Comparison of ENCODE assay signal across 21 mouse cellular contexts in genomic region chr1:169947654-169948053, GRCm38 (mm10). TPM values are rescaled to one million over a fixed set of nuclear protein-coding genes. Genes with fewer than 3 reads are reported as not detected.
A peak's percentile ranks its signal among the peaks of the same experiment; 100 is the strongest.
DNase-seq lines count a peak whose midpoint lies in the region; ATAC-seq and TF ChIP-seq lines count a peak whose summit lies in the region.
"Had no signal": no experiment of that assay in that cellular context is flagged by ENCODE, and none has a peak within 500 bp of the region (broad histone marks: within the 10 kb centered on the region; RNA-seq: fewer than 3 reads in every experiment).

No protein-coding gene starts in this region.

- H3K4me2 ChIP-seq in hindbrain, postnatal 0 days (ENCODE audit: low read depth, low read length), result no peak overlapping the region
- no peak overlapping the region for H3K4me2 ChIP-seq in hindbrain, embryonic 13.5 days
- H3K4me2 ChIP-seq in liver, embryonic 12.5 days, result no peak overlapping the region
- no peak overlapping the region for H3K4me2 ChIP-seq in forebrain, embryonic 14.5 days (ENCODE audit: low read length)
- H3K4me2 ChIP-seq: heart, embryonic 11.5 days; midbrain, embryonic 13.5 days; neural tube, embryonic 13.5 days had no signal

- no peaks in the 10 kb centered on the region for H3K9me3 ChIP-seq in hindbrain, postnatal 0 days (ENCODE audit: low read length)
- H3K9me3 ChIP-seq in hindbrain, embryonic 13.5 days, result no peaks in the 10 kb centered on the region
- H3K9me3 ChIP-seq in liver, embryonic 12.5 days (replicated peaks), result no peaks in the 10 kb centered on the region
- no peaks in the 10 kb centered on the region; the same call in 1 of the 2 replicates for H3K9me3 ChIP-seq in forebrain, embryonic 14.5 days (replicated peaks; ENCODE audit: control insufficient read depth, low read length)

- no peak overlapping the region for H3K4me3 ChIP-seq in hindbrain, postnatal 0 days (ENCODE audit: low read length)
- no peak overlapping the region for H3K4me3 ChIP-seq in hindbrain, embryonic 13.5 days
- no peak overlapping the region for H3K4me3 ChIP-seq in liver, adult 2 months (ENCODE audit: insufficient read depth, low read depth, low read length)
- H3K4me3 ChIP-seq in liver, embryonic 12.5 days, result no peak overlapping the region
- no peak overlapping the region for H3K4me3 ChIP-seq in forebrain, embryonic 14.5 days (ENCODE audit: low read depth, low read length)
- H3K4me3 ChIP-seq: midbrain, embryonic 13.5 days; neural tube, embryonic 13.5 days had no signal

- TF ChIP-seq POLR2A in liver, adult 2 months (IDR thresholded peaks at IDR 0.05; ENCODE audit: extremely low read depth, insufficient read depth, low read length), result no peak

- no peak overlapping the region for H3K9ac ChIP-seq in hindbrain, postnatal 0 days (replicated peaks; ENCODE audit: low read length)
- no peak overlapping the region for H3K9ac ChIP-seq in hindbrain, embryonic 13.5 days
- H3K9ac ChIP-seq in liver, adult 2 months (ENCODE audit: low read depth, low read length), result no peak overlapping the region
- H3K9ac ChIP-seq in liver, embryonic 12.5 days, result no peak overlapping the region
- no peak overlapping the region for H3K9ac ChIP-seq in forebrain, embryonic 14.5 days (ENCODE audit: low read length)
- H3K9ac ChIP-seq: midbrain, embryonic 13.5 days; neural tube, embryonic 13.5 days had no signal

- no peak for DNase-seq in hindbrain, postnatal 0 days (ENCODE audit: low spot score)
- DNase-seq in liver, adult 2 months (ENCODE audit: extremely low read depth, low read depth, low spot score), result no peak
- DNase-seq in A20 (ENCODE audit: low read depth, low spot score), result peak; percentile 24
- peak; percentile 25 for DNase-seq in ES-CJ7 (ENCODE audit: low read depth, low spot score)
- DNase-seq in neural tube, embryonic 10.5 days (ENCODE audit: extremely low spot score, low spot score), result no peak
- DNase-seq in forebrain, embryonic 14.5 days (ENCODE audit: low spot score), result no peak
- DNase-seq: adrenal gland, postnatal 25 days; cerebellum, adult 9-10 months; gastrocnemius, postnatal 36 days; kidney, adult 2 months; layer of hippocampus, adult 9-11 months; retina, postnatal 1 day; thymus, postnatal 14 days had no signal

- H3K79me2 ChIP-seq in liver, adult 2 months (ENCODE audit: control insufficient read depth, insufficient read depth, low read length), result no peaks in the 10 kb centered on the region

- WGBS in hindbrain, postnatal 0 days, result 83% methylated on average over 6 of the region's 6 CpGs
- WGBS in hindbrain, embryonic 13.5 days, result 88% methylated on average over 6 of the region's 6 CpGs
- 77% methylated on average over 6 of the region's 6 CpGs for WGBS in liver, adult 2 months
- WGBS in liver, embryonic 12.5 days (ENCODE audit: insufficient replicate concordance), result 48% methylated on average over 6 of the region's 6 CpGs
- WGBS in forebrain, embryonic 14.5 days, result 79% methylated on average over 6 of the region's 6 CpGs

- no peaks in the 10 kb centered on the region for H3K4me1 ChIP-seq in hindbrain, postnatal 0 days (ENCODE audit: insufficient read depth, low read length)
- H3K4me1 ChIP-seq in hindbrain, embryonic 13.5 days (replicated peaks), result no peaks in the 10 kb centered on the region
- no peaks in the 10 kb centered on the region for H3K4me1 ChIP-seq in liver, adult 2 months (ENCODE audit: control insufficient read depth, insufficient read depth, low read length)
- no peaks in the 10 kb centered on the region for H3K4me1 ChIP-seq in liver, embryonic 12.5 days
- H3K4me1 ChIP-seq in forebrain, embryonic 14.5 days (ENCODE audit: control insufficient read depth, insufficient read depth, low read length), result no peaks in the 10 kb centered on the region
- H3K4me1 ChIP-seq: midbrain, embryonic 13.5 days; neural tube, embryonic 13.5 days had no signal

- no peaks in the 10 kb centered on the region for H3K27me3 ChIP-seq in hindbrain, postnatal 0 days (ENCODE audit: insufficient read depth, low read length)
- no peaks in the 10 kb centered on the region for H3K27me3 ChIP-seq in hindbrain, embryonic 13.5 days
- no peaks in the 10 kb centered on the region for H3K27me3 ChIP-seq in liver, adult 2 months (ENCODE audit: control insufficient read depth, insufficient read depth, low read length)
- H3K27me3 ChIP-seq in liver, embryonic 12.5 days (replicated peaks), result no peaks in the 10 kb centered on the region
- H3K27me3 ChIP-seq in forebrain, embryonic 14.5 days (replicated peaks; ENCODE audit: control insufficient read depth, insufficient read depth, low read length), result no peaks in the 10 kb centered on the region
- H3K27me3 ChIP-seq: midbrain, embryonic 13.5 days; neural tube, embryonic 13.5 days had no signal

- H3K27ac ChIP-seq in hindbrain, postnatal 0 days, result no peak overlapping the region
- H3K27ac ChIP-seq in hindbrain, embryonic 13.5 days, result no peak overlapping the region
- no peak overlapping the region for H3K27ac ChIP-seq in liver, adult 2 months (replicated peaks; ENCODE audit: insufficient read depth, low read depth, low read length)
- no peak overlapping the region for H3K27ac ChIP-seq in liver, embryonic 12.5 days
- no peak overlapping the region for H3K27ac ChIP-seq in forebrain, embryonic 14.5 days (ENCODE audit: low read depth, low read length)
- H3K27ac ChIP-seq: midbrain, embryonic 13.5 days; neural tube, embryonic 13.5 days had no signal

- peaks cover 7% of the 10 kb centered on the region; the same call in 1 of the 2 replicates for H3K36me3 ChIP-seq in hindbrain, postnatal 0 days (ENCODE audit: insufficient read depth, low read length)
- H3K36me3 ChIP-seq in hindbrain, embryonic 13.5 days, result peaks cover 24% of the 10 kb centered on the region
- H3K36me3 ChIP-seq in liver, adult 2 months (ENCODE audit: control insufficient read depth, insufficient read depth, low read length), result peaks cover 19% of the 10 kb centered on the region
- peaks cover 12% of the 10 kb centered on the region for H3K36me3 ChIP-seq in liver, embryonic 12.5 days
- H3K36me3 ChIP-seq in forebrain, embryonic 14.5 days (ENCODE audit: control insufficient read depth, insufficient read depth, low read length), result peaks cover 20% of the 10 kb centered on the region

- 0 out of 2 replicates have a peak, but pooled peaks have one; percentile 13 for TF ChIP-seq CTCF in hindbrain, postnatal 0 days (IDR thresholded peaks at IDR 0.05; ENCODE audit: low read depth)
- 0 out of 2 replicates have a peak, but pooled peaks have one; percentile 22 for TF ChIP-seq CTCF in liver, adult 2 months (IDR thresholded peaks at IDR 0.05; ENCODE audit: low read depth, low read length)

- ATAC-seq in hindbrain, postnatal 0 days, result no peak
- no peak for ATAC-seq in hindbrain, embryonic 13.5 days (ENCODE audit: low FRiP score)
- no peak for ATAC-seq in liver, embryonic 12.5 days
- ATAC-seq in forebrain, embryonic 14.5 days, result no peak
- ATAC-seq: midbrain, embryonic 13.5 days had no signal

RNA-seq across cellular contexts. Expression of gene Ccdc190, which starts 19.2 kb away (rescaled TPM):
- 8.1 and 12.2 TPM in 2 replicates for total RNA-seq in hindbrain, postnatal 0 days (2014; rRNA removed)
- polyA plus RNA-seq in hindbrain, postnatal 0 days (2015; fragmentation: Nextera tagmentation; extraction: Ambion mirVana), result 1.5 and 2.7 TPM in 2 replicates
- polyA plus RNA-seq in hindbrain, embryonic 13.5 days (2015; fragmentation: Nextera tagmentation; extraction: Ambion mirVana), result 1.5 and 2.3 TPM in 2 replicates
- total RNA-seq in liver, adult 2 months (2014; rRNA removed), result not detected in 2 replicates
- polyA plus RNA-seq in liver, adult 2 months (2012; rRNA removed), result not detected in 2 replicates
- polyA plus RNA-seq in liver, embryonic 12.5 days (2016; fragmentation: Nextera tagmentation; extraction: Ambion mirVana), result not detected in 2 replicates
- polyA plus RNA-seq in forebrain, embryonic 14.5 days (2014; fragmentation: Nextera tagmentation; extraction: Ambion mirVana), result 2.3 and 3.8 TPM in 2 replicates
- total RNA-seq: gastrocnemius, adult 18-20 months; gastrocnemius, postnatal 36 days had no signal
- polyA plus RNA-seq: heart, embryonic 11.5 days; heart, postnatal 0 days; kidney, adult 2 months; spleen, adult 2 months had no signal

RNA-seq across cellular contexts. Expression of gene Hsd17b7, which starts 21.4 kb away (rescaled TPM):
- total RNA-seq in hindbrain, postnatal 0 days (2014; rRNA removed), result 23.2 and 29.4 TPM in 2 replicates
- polyA plus RNA-seq in hindbrain, postnatal 0 days (2015; fragmentation: Nextera tagmentation; extraction: Ambion mirVana), result 23.8 and 27.9 TPM in 2 replicates
- polyA plus RNA-seq in hindbrain, embryonic 13.5 days (2015; fragmentation: Nextera tagmentation; extraction: Ambion mirVana), result 20.9 and 21.0 TPM in 2 replicates
- total RNA-seq in liver, adult 2 months (2014; rRNA removed), result 34.8 and 41.3 TPM in 2 replicates
- polyA plus RNA-seq in liver, adult 2 months (2012; rRNA removed), result 22.1 and 24.7 TPM in 2 replicates
- polyA plus RNA-seq in liver, embryonic 12.5 days (2016; fragmentation: Nextera tagmentation; extraction: Ambion mirVana), result 14.2 and 14.4 TPM in 2 replicates
- 14.4 and 18.5 TPM in 2 replicates for polyA plus RNA-seq in forebrain, embryonic 14.5 days (2014; fragmentation: Nextera tagmentation; extraction: Ambion mirVana)

Comparison
In these comparisons a context has a peak if more than half of its experiments do, and no peak if none do; other contexts are left out.
1. DNase-seq: peak in A20 (single experiment) and ES-CJ7 (single experiment); none in hindbrain, postnatal 0 days (single experiment), liver, adult 2 months (single experiment), neural tube, embryonic 10.5 days (single experiment) and forebrain, embryonic 14.5 days (single experiment).